Mouse (Mus musculus): ENCODE results near the gene Tenm2.

Gene Tenm2

GRCm38 (mm10) chr11:36169738-36170137, 1066.0 kb downstream of the Tenm2 start:
- DNase-seq, result no peak

- DNase-seq, result no peak
Observed at GRCm38 (mm10) chr11:36168921-36169537, 1066.7 kb downstream of the Tenm2 start.

GRCm38 (mm10) chr11:36167766-36168318, 1067.9 kb downstream of the Tenm2 start:
- DNase-seq, result no peak

- DNase-seq, result no peak
Observed at GRCm38 (mm10) chr11:36163580-36163979, 1072.2 kb downstream of the Tenm2 start.

GRCm38 (mm10) chr11:36161765-36162321, 1073.9 kb downstream of the Tenm2 start:
- DNase-seq, result no peak

GRCm38 (mm10) chr11:36153450-36153849, 1082.3 kb downstream of the Tenm2 start:
- DNase-seq, result no peak

- DNase-seq, result no peak
Observed at GRCm38 (mm10) chr11:36153011-36153410, 1082.8 kb downstream of the Tenm2 start.

GRCm38 (mm10) chr11:36152226-36152625, 1083.5 kb downstream of the Tenm2 start:
- peak; percentile 1 to 14 for DNase-seq

- no peak for DNase-seq
Observed at GRCm38 (mm10) chr11:36149092-36149491, 1086.7 kb downstream of the Tenm2 start.

GRCm38 (mm10) chr11:36145057-36145456, 1090.7 kb downstream of the Tenm2 start:
- DNase-seq, result no peak

- no peak for DNase-seq
Observed at GRCm38 (mm10) chr11:36140411-36140810, 1095.4 kb downstream of the Tenm2 start.

- DNase-seq, result no peak
Observed at GRCm38 (mm10) chr11:36139521-36139920, 1096.2 kb downstream of the Tenm2 start.

- DNase-seq, result no peak
Observed at GRCm38 (mm10) chr11:36137840-36138239, 1097.9 kb downstream of the Tenm2 start.

GRCm38 (mm10) chr11:36137276-36137675, 1098.5 kb downstream of the Tenm2 start:
- no peak for DNase-seq

GRCm38 (mm10) chr11:36134645-36135044, 1101.1 kb downstream of the Tenm2 start:
- DNase-seq, result no peak

GRCm38 (mm10) chr11:36123275-36123674, 1112.5 kb downstream of the Tenm2 start:
- DNase-seq, result no peak

- DNase-seq, result no peak
Observed at GRCm38 (mm10) chr11:36121410-36121929, 1114.3 kb downstream of the Tenm2 start.

GRCm38 (mm10) chr11:36120591-36121409, 1115.0 kb downstream of the Tenm2 start:
- DNase-seq, result no peak

- DNase-seq, result no peak
Observed at GRCm38 (mm10) chr11:36113326-36113725, 1122.4 kb downstream of the Tenm2 start.

- peak; percentile 52 to 53 for DNase-seq
Observed at GRCm38 (mm10) chr11:36108970-36109731, 1126.6 kb downstream of the Tenm2 start.

GRCm38 (mm10) chr11:36107840-36108239, 1127.9 kb downstream of the Tenm2 start:
- no peak for DNase-seq

- no peak for DNase-seq
Observed at GRCm38 (mm10) chr11:36106639-36107038, 1129.1 kb downstream of the Tenm2 start.

- peak; percentile 21 to 67 for DNase-seq
Observed at GRCm38 (mm10) chr11:36103556-36103955, 1132.2 kb downstream of the Tenm2 start.
